Mouse (Mus musculus) left cerebral cortex, adult 9 months (tissue): Measurements from ENCODE around the gene Comp.

Source experiments
- DNase-seq, 2 experiments: peaks; one replicate each; pipeline ENCODE4 v3.0.0; 2022; ENCODE audit warnings: low spot score in 2 of 2

The Comp gene

GRCm38 (mm10) chr8:70397611-70398563 is 24.5 kb downstream of the Comp start:
- DNase-seq: no peak

- DNase-seq: no peak
Measured at GRCm38 (mm10) chr8:70404212-70404611, 30.9 kb downstream of the Comp start.

- DNase-seq: no peak
Measured at GRCm38 (mm10) chr8:70405189-70405588, 31.8 kb downstream of the Comp start.

- DNase-seq: no peak
Measured at GRCm38 (mm10) chr8:70406427-70407069, 33.2 kb downstream of the Comp start.

GRCm38 (mm10) chr8:70408301-70408700 is 34.9 kb downstream of the Comp start:
- DNase-seq: no peak

GRCm38 (mm10) chr8:70409019-70409418 is 35.7 kb downstream of the Comp start:
- no peak for DNase-seq

GRCm38 (mm10) chr8:70409455-70409871 is 36.1 kb downstream of the Comp start:
- peak in 1 of 2 experiments; percentile 56 for DNase-seq

- DNase-seq: no peak
Measured at GRCm38 (mm10) chr8:70410281-70410680, 36.9 kb downstream of the Comp start.

- DNase-seq: no peak
Measured at GRCm38 (mm10) chr8:70414310-70414946, 41.1 kb downstream of the Comp start.

GRCm38 (mm10) chr8:70415540-70416451 is 42.4 kb downstream of the Comp start:
- peak in 1 of 2 experiments; percentile 54 for DNase-seq

GRCm38 (mm10) chr8:70416941-70417340 is 43.6 kb downstream of the Comp start:
- DNase-seq: peak in 1 of 2 experiments; percentile 73

- DNase-seq: peak; percentile 84 to 88
Measured at GRCm38 (mm10) chr8:70417914-70418313, 44.6 kb downstream of the Comp start.

GRCm38 (mm10) chr8:70418954-70419353 is 45.6 kb downstream of the Comp start:
- DNase-seq: peak in 1 of 2 experiments; percentile 74

- no peak for DNase-seq
Measured at GRCm38 (mm10) chr8:70419879-70420643, 46.7 kb downstream of the Comp start.

- no peak for DNase-seq
Measured at GRCm38 (mm10) chr8:70421349-70422104, 48.2 kb downstream of the Comp start.

- DNase-seq: no peak
Measured at GRCm38 (mm10) chr8:70422722-70423121, 49.4 kb downstream of the Comp start.

- DNase-seq: no peak
Measured at GRCm38 (mm10) chr8:70426300-70426907, 53.0 kb downstream of the Comp start.

GRCm38 (mm10) chr8:70431213-70431612 is 57.9 kb downstream of the Comp start:
- DNase-seq: no peak
